Mouse (Mus musculus) induced T-regulatory cell, adult 2 months (primary cell): ENCODE data around the gene Tfap2d.

Source experiments
- DNase-seq: peaks from one replicate; pipeline ENCODE4 v3.0.0-alpha.2; 2012; ENCODE audit warnings: low read depth

The Tfap2d gene

DNA sequence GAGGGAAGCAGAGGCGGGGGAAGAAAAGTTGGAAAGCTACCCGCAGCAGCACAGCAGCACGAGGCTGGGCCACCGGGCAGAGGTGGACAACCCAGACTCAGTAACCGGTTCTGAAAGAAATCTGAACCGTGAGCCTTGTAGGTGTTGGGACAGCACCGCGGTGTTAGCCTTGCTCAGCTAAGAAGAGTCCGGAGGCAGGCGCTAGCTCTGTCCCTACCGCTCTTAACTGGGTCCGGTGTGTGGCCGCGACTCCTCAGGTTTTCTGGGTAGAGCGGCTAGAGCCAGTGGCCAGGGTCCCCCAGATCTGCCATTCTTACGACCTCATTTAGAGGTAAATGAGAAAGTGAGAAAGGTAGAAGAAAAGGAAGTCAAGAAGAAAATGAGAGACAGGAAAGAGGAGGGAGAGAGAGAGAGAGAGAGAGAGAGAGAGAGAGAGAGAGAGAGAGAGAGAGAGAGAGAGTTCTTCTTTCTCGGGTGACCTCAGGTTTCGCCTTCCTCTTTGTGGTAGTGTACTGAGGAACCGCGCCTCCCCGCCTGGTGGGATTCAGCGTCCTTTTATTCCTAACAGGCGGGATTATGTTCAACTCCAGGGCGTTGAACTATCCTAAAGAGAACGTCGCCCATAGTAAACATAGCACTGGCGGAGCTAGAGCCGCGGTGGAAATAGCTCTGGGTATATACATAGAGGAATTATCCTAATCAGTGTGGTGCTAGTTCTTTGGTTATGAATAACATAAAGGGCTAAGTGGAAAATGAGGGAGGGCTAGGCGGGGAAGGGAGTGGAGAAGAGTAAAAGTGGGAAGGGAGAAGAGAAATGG lies 107.6 kb downstream of the Tfap2d start:
- no peak for DNase-seq

DNA sequence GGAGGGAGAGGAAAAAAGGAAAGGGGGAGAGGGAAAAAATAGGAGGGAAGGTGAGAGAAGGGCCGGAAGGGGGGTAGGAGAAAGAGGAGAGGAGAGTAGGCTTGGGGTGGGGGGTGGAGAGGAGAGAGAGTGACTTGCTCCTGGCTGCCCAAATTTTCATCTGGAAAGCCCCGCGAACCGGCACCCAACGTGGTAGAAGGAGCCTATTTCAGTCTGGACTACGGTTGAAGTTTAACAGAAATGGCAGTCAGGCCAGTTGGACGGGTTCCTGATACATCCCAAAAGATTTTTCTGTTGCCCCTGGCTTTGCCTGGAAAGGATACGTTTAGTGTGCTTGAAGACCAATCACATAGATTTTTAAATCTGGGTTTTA lies 108.2 kb downstream of the Tfap2d start:
- DNase-seq: no peak

- no peak for DNase-seq
Measured at GRCm38 (mm10) chr1:19211546-19212154, 108.8 kb downstream of the Tfap2d start.

GRCm38 (mm10) chr1:19212691-19213090 lies 109.9 kb downstream of the Tfap2d start:
- no peak for DNase-seq

- DNase-seq: no peak
Measured at GRCm38 (mm10) chr1:19213171-19213570, 110.3 kb downstream of the Tfap2d start.

- DNase-seq: no peak
Measured at GRCm38 (mm10) chr1:19213851-19214395, 111.1 kb downstream of the Tfap2d start.
